Mouse (Mus musculus) heart, postnatal 4 days (tissue): Measurements from ENCODE around the gene Isca2. TPM values are rescaled to one million over a fixed set of nuclear protein-coding genes. Genes with fewer than 3 reads are reported as not detected.
A peak's percentile ranks its signal among the peaks of the same experiment; 100 is the strongest.

ENCODE experiments used
- DNase-seq: peaks from one replicate; pipeline ENCODE4 v3.0.0; 2021
- total RNA-seq, 2 experiments: library from RNA; stranded (reverse); gene quantifications; 2 replicates each; pipeline ENCODE4 v1.2.3; 2021

Isca2 gene
- total RNA-seq, 2 experiments from 2014 or later: 72.9 to 75.3 TPM

- no peak for DNase-seq
These were observed 425 bp downstream of the Isca2 start for GRCm38 (mm10) chr12:84773476-84773875.

GRCm38 (mm10) chr12:84774376-84774775, 1.3 kb downstream of the Isca2 start:
- no peak for DNase-seq

- DNase-seq: no peak
These were observed 3.2 kb downstream of the Isca2 start for GRCm38 (mm10) chr12:84776229-84776628.

- DNase-seq: peak; percentile 95
These were observed 11.7 kb downstream of the Isca2 start for GRCm38 (mm10) chr12:84784604-84785381.

GRCm38 (mm10) chr12:84786091-84786490, 13.0 kb downstream of the Isca2 start:
- DNase-seq: no peak

- no peak for DNase-seq
These were observed 17.8 kb downstream of the Isca2 start for GRCm38 (mm10) chr12:84790853-84791252.

- DNase-seq: no peak
These were observed 19.6 kb downstream of the Isca2 start for GRCm38 (mm10) chr12:84792629-84793028.

GRCm38 (mm10) chr12:84794647-84795046, 21.6 kb downstream of the Isca2 start:
- DNase-seq: no peak

- DNase-seq: no peak
These were observed 26.0 kb downstream of the Isca2 start for GRCm38 (mm10) chr12:84799086-84799485.

GRCm38 (mm10) chr12:84800419-84800818, 27.4 kb downstream of the Isca2 start:
- peak; percentile 63 for DNase-seq

- no peak for DNase-seq
These were observed 28.6 kb downstream of the Isca2 start for GRCm38 (mm10) chr12:84801532-84802110.

GRCm38 (mm10) chr12:84802625-84803024, 29.6 kb downstream of the Isca2 start:
- DNase-seq: no peak

GRCm38 (mm10) chr12:84805228-84805842, 32.3 kb downstream of the Isca2 start:
- no peak for DNase-seq

GRCm38 (mm10) chr12:84806010-84806409, 33.0 kb downstream of the Isca2 start:
- no peak for DNase-seq

GRCm38 (mm10) chr12:84806726-84807125, 33.7 kb downstream of the Isca2 start:
- DNase-seq: no peak

GRCm38 (mm10) chr12:84807351-84807750, 34.3 kb downstream of the Isca2 start:
- no peak for DNase-seq

- DNase-seq: no peak
These were observed 36.0 kb downstream of the Isca2 start for GRCm38 (mm10) chr12:84809033-84809432.

GRCm38 (mm10) chr12:84810810-84811209, 37.8 kb downstream of the Isca2 start:
- no peak for DNase-seq

GRCm38 (mm10) chr12:84811510-84811909, 38.5 kb downstream of the Isca2 start:
- peak; percentile 37 for DNase-seq

GRCm38 (mm10) chr12:84812004-84812403, 39.0 kb downstream of the Isca2 start:
- no peak for DNase-seq

- no peak for DNase-seq
These were observed 40.7 kb downstream of the Isca2 start for GRCm38 (mm10) chr12:84813773-84814172.

- DNase-seq: no peak
These were observed 41.7 kb downstream of the Isca2 start for GRCm38 (mm10) chr12:84814663-84815325.

- no peak for DNase-seq
These were observed 45.4 kb downstream of the Isca2 start for GRCm38 (mm10) chr12:84818496-84818895.
